Mouse (Mus musculus): ENCODE results near the gene Rnf149.

GRCm38 (mm10) chr1:39614462-39615279 lies 37.5 kb upstream of the Rnf149 start:
- TF ChIP-seq POLR2A (IDR thresholded peaks at IDR 0.05; ENCODE audit: low read depth, low read length), result no peak
- TF ChIP-seq CTCF (IDR thresholded peaks at IDR 0.05; ENCODE audit: borderline replicate concordance, insufficient read depth, low read length), result no peak

Measured in embryonic fibroblast, embryonic 13.5 days (primary cell).